Mouse (Mus musculus) Patski (cell line): ENCODE measurements at regions not wholly inside any gene's neighbourhood (a gene's known extent, or its start where the extent isn't known, plus 50 kb on each side); places are given as distances from the start of the nearest gene placed in this dataset.
A peak's percentile ranks its signal among the peaks of the same experiment; 100 is the strongest.

ENCODE experiments used
- ATAC-seq: fragments of 100-300 bp; one replicate; pipeline ENCODE4 v1.8.0; 2021
- CTCF ChIA-PET: fragments of 350-600 bp; sonication (Branson Sonifier 250); formaldehyde crosslinking; loops from one replicate; lab custom pipeline; 2022; ENCODE audit warnings: inconsistent platforms; lab: Charles Lee
- POLR2A ChIA-PET: fragments of 350-600 bp; sonication (Branson Sonifier 250); formaldehyde crosslinking; loops from one replicate; lab custom pipeline; 2022; ENCODE audit warnings: antibody characterized with exemption, inconsistent platforms; lab: Charles Lee
- DNase-seq: peaks from one replicate; pipeline ENCODE4 v3.0.0-alpha.2; 2011; ENCODE audit warnings: low read depth, low spot score
- H3K27me3 ChIP-seq: fragments of 371-371 bp; one replicate; pipeline ENCODE4 v1.5.1; 2021
- CTCF ChIP-seq: fragments of 100-300 bp; IDR thresholded peaks from one replicate; pipeline ENCODE4 v1.5.1; 2021
- in situ Hi-C: fragments of 300-500 bp; cut with MboI; formaldehyde crosslinking; loops from 3 replicates; pipeline ENCODE4 v1.11.1; 2018; ENCODE audit warnings: low pct_unique_long_range_greater_than_20kb, mixed read lengths

- TF ChIP-seq CTCF, result no peak
- ChIA-PET POLR2A (no interaction called here), CTCF (no interaction called here)
- no peaks in the 10 kb centered on the region for H3K27me3 ChIP-seq
- in situ Hi-C loops, result loop anchor here (25.0 kb wide), 1 partner anchor 1115 kb away; no protein-coding TSS in a partner anchor
- no peak for DNase-seq
- no peak for ATAC-seq
Observed at GRCm38 (mm10) chr4:69197577-69197976, 243.4 kb upstream of the Brinp1 start.

GRCm38 (mm10) chr4:69196094-69196493 is 241.9 kb upstream of the Brinp1 start:
- CTCF ChIA-PET, result no interaction called here
- no peak for TF ChIP-seq CTCF
- POLR2A ChIA-PET, result no interaction called here
- ATAC-seq (no peak), DNase-seq (no peak)
- in situ Hi-C loops, result loop anchor here (25.0 kb wide), 1 partner anchor 1116 kb away; no protein-coding TSS in a partner anchor
- no peaks in the 10 kb centered on the region for H3K27me3 ChIP-seq

- in situ Hi-C loops, result loop anchor here (25.0 kb wide), 1 partner anchor 1117 kb away; no protein-coding TSS in a partner anchor
- peak; percentile 48 for TF ChIP-seq CTCF
- DNase-seq (no peak), ATAC-seq (no peak)
- POLR2A ChIA-PET, result no interaction called here
- no peaks in the 10 kb centered on the region for H3K27me3 ChIP-seq
- CTCF ChIA-PET, result no interaction called here
Observed at GRCm38 (mm10) chr4:69195645-69196044, 241.4 kb upstream of the Brinp1 start.
